In genomic region chr12:36722754-36723153, GRCm38 (mm10) we compare ENCODE assay signal across 18 mouse cellular contexts.
A peak's percentile ranks its signal among the peaks of the same experiment; 100 is the strongest.
DNase-seq lines count a peak whose midpoint lies in the region; ATAC-seq and TF ChIP-seq lines count a peak whose summit lies in the region.
"Had no signal": no experiment of that assay in that cellular context is flagged by ENCODE, and none has a peak within 500 bp of the region (broad histone marks: within the 10 kb centered on the region; RNA-seq: fewer than 3 reads in every experiment).

No protein-coding gene starts in this region.

- no peaks in the 10 kb centered on the region for H3K9me3 ChIP-seq in limb, embryonic 14.5 days (ENCODE audit: control insufficient read depth, low read length)
- H3K9me3 ChIP-seq: embryonic facial prominence, embryonic 13.5 days; forebrain, embryonic 10.5 days; hindbrain, embryonic 15.5 days had no signal

- TF ChIP-seq POLR2A in limb, embryonic 14.5 days (IDR thresholded peaks at IDR 0.05; ENCODE audit: borderline replicate concordance, extremely low read depth, insufficient read depth, insufficient read length), result no peak

- no peaks in the 10 kb centered on the region for H3K27me3 ChIP-seq in limb, embryonic 14.5 days (ENCODE audit: control insufficient read depth, insufficient read depth, low read length)
- H3K27me3 ChIP-seq: hindbrain, embryonic 15.5 days had no signal

- no peaks in the 10 kb centered on the region for H3K36me3 ChIP-seq in limb, embryonic 14.5 days (ENCODE audit: control insufficient read depth, insufficient read depth, low read length)
- H3K36me3 ChIP-seq: embryonic facial prominence, embryonic 13.5 days; forebrain, embryonic 10.5 days; hindbrain, embryonic 15.5 days had no signal

- H3K4me1 ChIP-seq in limb, embryonic 14.5 days (ENCODE audit: control insufficient read depth, insufficient read depth, low read length), result peaks cover 26% of the 10 kb centered on the region
- H3K4me1 ChIP-seq: hindbrain, embryonic 15.5 days had no signal

- ATAC-seq in limb, embryonic 14.5 days (ENCODE audit: low FRiP score, low read depth), result no peak
- ATAC-seq: activated CD4-positive, CD25-positive, alpha-beta regulatory T cell, adult 4 months had no signal

- H3K27ac ChIP-seq in limb, embryonic 14.5 days (replicated peaks; ENCODE audit: low read depth, low read length), result peak overlapping the region; percentile 52; the same call in 1 of the 2 replicates
- H3K27ac ChIP-seq: embryonic facial prominence, embryonic 13.5 days; forebrain, embryonic 10.5 days; hindbrain, embryonic 15.5 days had no signal

- no peak overlapping the region for H3K9ac ChIP-seq in limb, embryonic 14.5 days (ENCODE audit: low read depth, low read length, severe bottlenecking)
- H3K9ac ChIP-seq: embryonic facial prominence, embryonic 13.5 days; hindbrain, embryonic 15.5 days had no signal

- intact Hi-C loops in gastrocnemius, postnatal 14 days (cut with DNase I; ENCODE audit: low total_unique reads), result no loop called here

- peak; percentile 54 for DNase-seq in gastrocnemius, adult 18-20 months (ENCODE audit: low spot score)
- no peak for DNase-seq in gastrocnemius, postnatal 14 days
- DNase-seq in kidney, adult 9 months, result peak; percentile 6
- no peak for DNase-seq in kidney, postnatal 4 days
- peak; percentile 25 for DNase-seq in Muller cell, postnatal 12 days (ENCODE audit: inconsistent ontology term)
- DNase-seq in limb, embryonic 14.5 days (ENCODE audit: low spot score), result no peak
- DNase-seq in cerebellum, postnatal 36 days, result no peak
- no peak for DNase-seq in urinary bladder, postnatal 14 days (ENCODE audit: low spot score)
- DNase-seq: cerebellum, adult 11 months; kidney, adult 11 months; layer of hippocampus, postnatal 36 days; left cerebral cortex, postnatal 4 days; thymus, postnatal 36 days had no signal

- H3K4me3 ChIP-seq in limb, embryonic 14.5 days (replicated peaks; ENCODE audit: low read length), result no peak overlapping the region
- H3K4me3 ChIP-seq: embryonic facial prominence, embryonic 13.5 days; forebrain, embryonic 10.5 days; hindbrain, embryonic 15.5 days had no signal

- H3K4me2 ChIP-seq in limb, embryonic 14.5 days (replicated peaks; ENCODE audit: low read depth, low read length, severe bottlenecking), result no peak overlapping the region
- H3K4me2 ChIP-seq: embryonic facial prominence, embryonic 13.5 days; hindbrain, embryonic 15.5 days; midbrain, embryonic 11.5 days had no signal

- 58% methylated on average over 6 of the region's 6 CpGs for WGBS in limb, embryonic 14.5 days

Comparison
In these comparisons a context has a peak if more than half of its experiments do, and no peak if none do; other contexts are left out.
1. DNase-seq: peak in gastrocnemius, adult 18-20 months (single experiment), kidney, adult 9 months (single experiment) and Muller cell, postnatal 12 days (single experiment); none in gastrocnemius, postnatal 14 days (single experiment), kidney, postnatal 4 days (0 of 2), limb, embryonic 14.5 days (single experiment), cerebellum, postnatal 36 days (0 of 2) and urinary bladder, postnatal 14 days (single experiment).